Mouse (Mus musculus): ENCODE measurements around the gene Slc16a14. TPM values are rescaled to one million over a fixed set of nuclear protein-coding genes. Genes with fewer than 3 reads are reported as not detected.

Slc16a14 gene
- polyA plus RNA-seq, 1 experiment from 2014 or later = 2.4 TPM

Other genes starting within 250 kb of the Slc16a14 start
- 43.5 and 44.7 TPM in 2 replicates for gene Dner, start 238.9 kb downstream of the Slc16a14 start, polyA plus RNA-seq (2014; fragmentation: Nextera tagmentation; extraction: Ambion mirVana)
- gene Fbxo36, start 95.3 kb downstream of the Slc16a14 start, polyA plus RNA-seq (2014; fragmentation: Nextera tagmentation; extraction: Ambion mirVana) = 6.7 and 9.6 TPM in 2 replicates
- gene Trip12, start 94.6 kb downstream of the Slc16a14 start, polyA plus RNA-seq (2014; fragmentation: Nextera tagmentation; extraction: Ambion mirVana) = 89.0 and 97.6 TPM in 2 replicates
- not detected in 2 replicates for gene Gm10553, start 165.0 kb upstream of the Slc16a14 start, polyA plus RNA-seq (2014; fragmentation: Nextera tagmentation; extraction: Ambion mirVana)
- gene A530032D15Rik, start 174.7 kb upstream of the Slc16a14 start, polyA plus RNA-seq (2014; fragmentation: Nextera tagmentation; extraction: Ambion mirVana) = not detected in 2 replicates